Mouse (Mus musculus) activated CD4-positive, CD25-positive, alpha-beta regulatory T cell, adult 9 weeks (primary cell): ENCODE data around the gene Lrrc75a. TPM values are rescaled to one million over a fixed set of nuclear protein-coding genes. Genes with fewer than 3 reads are reported as not detected.

Source experiments
- polyA plus RNA-seq: library from polyadenylated mRNA; unstranded; fragments of 100-300 nt; shearing (Covaris generic); gene quantifications from one replicate; pipeline ENCODE4 v1.2.1, GENCODE M21; 2017

Lrrc75a gene
- 1.6 TPM for polyA plus RNA-seq

GRCm38 (mm10) chr11:62647661-62648590 lies at the start of gene Lrrc75a:
Gene Lrrc75a, minus strand, starts transcription at chr11:62648523.

DNA sequence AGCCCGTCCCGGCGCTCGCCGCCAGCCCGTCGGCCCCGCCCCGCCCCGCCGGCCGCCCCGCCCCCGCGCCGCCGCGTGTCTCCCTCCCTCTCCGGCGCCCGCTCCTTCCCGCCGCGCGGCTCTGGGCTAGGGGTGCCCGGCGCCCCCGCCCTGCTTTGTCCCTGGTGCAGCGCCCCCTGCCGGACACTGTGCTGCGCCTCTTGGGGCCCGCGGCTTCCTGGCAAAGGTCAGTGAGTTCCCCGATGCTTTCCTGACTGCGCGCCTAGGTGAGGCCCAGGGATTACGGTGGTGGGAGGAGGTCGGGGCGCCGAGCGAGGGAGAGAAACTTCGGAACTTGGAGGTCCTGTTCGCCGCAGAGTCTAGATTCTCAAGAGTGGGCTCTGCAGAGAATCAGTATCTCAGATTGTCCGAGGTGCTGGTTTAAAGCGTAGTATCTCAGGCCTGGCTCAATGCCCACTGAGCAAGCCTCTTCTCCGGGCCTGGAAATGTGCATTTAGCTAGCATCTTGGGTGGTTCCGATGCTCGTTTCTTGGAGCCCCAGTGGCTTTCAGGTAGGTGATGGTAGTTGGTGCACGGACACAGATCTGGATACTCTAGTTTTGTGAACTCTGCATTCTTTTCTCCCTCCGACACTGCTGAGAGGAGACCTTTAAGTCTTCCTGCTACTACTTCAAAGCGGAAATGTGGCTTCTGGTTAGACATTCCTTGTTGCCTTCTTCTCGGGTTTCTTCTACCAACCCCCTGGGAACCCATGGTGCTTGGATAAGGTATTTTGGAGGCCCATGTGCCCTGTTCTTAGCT lies 468 bp upstream of the Lrrc75a start, which contains the start of gene Mmgt2:
Gene Mmgt2 (plus strand): TSS at position 74 of the 801 bp plus-strand sequence.

DNA sequence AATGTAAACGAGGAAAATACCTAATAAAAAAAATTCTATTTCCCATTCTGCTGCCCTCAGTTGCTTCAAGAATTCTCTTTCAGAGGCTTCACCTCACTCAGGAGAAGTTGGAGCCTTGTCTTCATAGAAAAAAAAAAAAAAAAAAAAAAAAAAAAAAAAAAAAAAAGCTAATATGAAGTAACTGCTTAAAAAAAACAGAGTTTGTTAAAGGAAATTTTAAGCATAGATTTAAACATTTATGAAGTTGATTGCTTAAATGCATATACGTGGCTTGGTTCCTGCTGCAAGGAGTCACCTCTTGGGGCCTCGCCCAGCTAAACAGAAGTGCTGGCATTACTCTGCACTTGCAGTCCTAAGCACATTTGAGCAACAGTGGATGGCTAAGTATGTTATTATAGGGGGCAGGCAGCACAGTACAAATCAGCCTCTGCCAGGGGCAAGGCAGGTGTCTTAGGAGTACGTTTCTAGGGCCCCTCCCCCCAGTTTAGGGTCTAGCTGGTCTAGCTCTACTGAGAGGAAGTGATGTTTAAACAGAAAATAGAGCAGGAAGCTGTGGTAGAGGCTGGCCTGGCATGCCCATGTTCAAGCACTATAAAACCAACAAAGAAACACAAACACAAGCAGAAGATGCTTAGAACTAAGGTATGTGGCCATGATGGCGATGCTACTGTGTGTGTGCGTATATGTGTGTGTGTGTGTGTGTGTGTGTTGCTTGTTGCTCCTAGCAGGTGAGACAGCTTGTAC lies 74.2 kb downstream of the Lrrc75a start, which contains the start of gene Trpv2:
Gene Trpv2 (plus strand): TSS at position 528 of the 744 bp plus-strand sequence.

Other genes starting within 250 kb of the Lrrc75a start
- gene Pigl, start 190.1 kb downstream of the Lrrc75a start, polyA plus RNA-seq: 14.0 TPM
- 103 TPM for gene Ncor1, start 190.0 kb downstream of the Lrrc75a start, polyA plus RNA-seq
- gene Cenpv, start 109.3 kb downstream of the Lrrc75a start, polyA plus RNA-seq: not detected
- gene Ubb, start 97.4 kb downstream of the Lrrc75a start, polyA plus RNA-seq: 2,601 TPM
- 129 TPM for gene Trpv2, start 74.0 kb downstream of the Lrrc75a start, polyA plus RNA-seq
- 44.2 TPM for gene Mmgt2, start 141 bp upstream of the Lrrc75a start, polyA plus RNA-seq
- gene Zfp287, start 83.4 kb upstream of the Lrrc75a start, polyA plus RNA-seq: 33.2 TPM
- gene Gm10428, start 104.6 kb upstream of the Lrrc75a start, polyA plus RNA-seq: not detected
- 2.8 TPM for gene Zfp286, start 140.9 kb upstream of the Lrrc75a start, polyA plus RNA-seq
- gene Trim16, start 171.7 kb upstream of the Lrrc75a start, polyA plus RNA-seq: 2.5 TPM
- gene Fbxw10, start 198.5 kb upstream of the Lrrc75a start, polyA plus RNA-seq: 4.4 TPM
- 57.3 TPM for gene Tvp23b, start 230.9 kb upstream of the Lrrc75a start, polyA plus RNA-seq